Mouse (Mus musculus): Measurements from ENCODE around the gene Sec61a1. TPM values are rescaled to one million over a fixed set of nuclear protein-coding genes. Genes with fewer than 3 reads are reported as not detected.

The Sec61a1 gene
- total RNA-seq, 2 experiments from 2014 or later, result 35.5 to 46.6 TPM

DNA sequence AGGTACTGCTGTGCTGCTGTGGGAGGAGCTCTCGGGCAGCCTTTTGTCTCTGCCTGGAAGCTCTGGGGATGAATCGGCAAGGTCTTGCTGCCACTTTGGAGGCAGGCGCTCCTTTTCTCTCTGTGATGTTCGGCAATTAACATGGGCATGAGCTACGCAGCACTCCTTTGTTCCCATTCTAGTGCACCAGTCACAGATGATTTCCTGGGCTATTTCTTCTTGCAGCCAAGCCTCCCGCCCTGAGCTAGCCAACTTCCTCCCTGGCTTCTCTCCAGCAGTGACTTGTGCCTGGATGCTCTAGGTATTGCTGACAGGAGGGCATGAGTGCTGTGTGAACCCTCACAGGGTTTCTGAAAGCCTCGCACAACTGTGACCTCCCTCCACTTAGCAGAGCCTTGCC is 35.6 kb downstream of the Sec61a1 start:
- no peak for DNase-seq
- intact Hi-C loops (cut with DNase I; ENCODE audit: low total_unique reads), result no loop called here

DNA sequence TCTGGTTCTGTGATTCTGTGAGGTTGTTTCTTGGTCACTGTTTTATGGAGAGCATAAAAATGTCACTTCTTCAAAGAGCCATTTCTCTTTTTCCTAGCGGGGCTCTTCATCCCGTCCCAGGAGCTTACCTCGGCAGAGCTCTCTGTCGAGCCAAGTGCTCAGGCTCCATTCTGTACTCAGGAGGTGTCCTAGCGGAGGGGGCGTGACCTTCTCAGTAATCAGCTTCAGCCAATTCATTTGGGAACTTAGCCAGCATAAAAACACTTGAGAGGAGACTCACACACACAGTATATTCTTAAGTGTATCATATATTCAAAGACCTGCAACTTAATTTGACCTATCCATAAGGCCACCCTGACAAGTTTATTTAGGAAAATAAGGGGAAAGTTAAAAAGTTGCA is 38.3 kb downstream of the Sec61a1 start:
- intact Hi-C loops (cut with DNase I; ENCODE audit: low total_unique reads), result no loop called here
- DNase-seq, result no peak

DNA sequence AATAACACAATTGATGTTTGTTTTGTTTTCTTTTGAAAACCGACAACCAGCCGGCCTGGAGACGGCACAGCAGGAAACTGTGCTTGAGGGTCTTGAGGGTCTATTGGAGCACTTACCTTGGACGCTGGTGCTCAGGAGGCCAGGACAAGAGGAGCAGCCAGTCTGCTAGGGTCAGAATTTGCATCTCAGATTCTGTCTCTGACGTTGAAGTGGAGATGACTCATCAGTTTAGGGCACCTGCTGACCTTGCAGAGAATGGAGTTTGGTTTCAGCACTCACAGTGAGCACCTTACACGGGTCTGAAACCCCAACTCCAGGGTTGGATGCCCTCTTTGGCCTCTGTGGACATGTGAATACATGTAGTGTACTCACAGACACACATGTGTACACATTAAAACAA is 48.8 kb downstream of the Sec61a1 start:
- intact Hi-C loops (cut with DNase I; ENCODE audit: low total_unique reads), result no loop called here
- DNase-seq, result no peak

DNA sequence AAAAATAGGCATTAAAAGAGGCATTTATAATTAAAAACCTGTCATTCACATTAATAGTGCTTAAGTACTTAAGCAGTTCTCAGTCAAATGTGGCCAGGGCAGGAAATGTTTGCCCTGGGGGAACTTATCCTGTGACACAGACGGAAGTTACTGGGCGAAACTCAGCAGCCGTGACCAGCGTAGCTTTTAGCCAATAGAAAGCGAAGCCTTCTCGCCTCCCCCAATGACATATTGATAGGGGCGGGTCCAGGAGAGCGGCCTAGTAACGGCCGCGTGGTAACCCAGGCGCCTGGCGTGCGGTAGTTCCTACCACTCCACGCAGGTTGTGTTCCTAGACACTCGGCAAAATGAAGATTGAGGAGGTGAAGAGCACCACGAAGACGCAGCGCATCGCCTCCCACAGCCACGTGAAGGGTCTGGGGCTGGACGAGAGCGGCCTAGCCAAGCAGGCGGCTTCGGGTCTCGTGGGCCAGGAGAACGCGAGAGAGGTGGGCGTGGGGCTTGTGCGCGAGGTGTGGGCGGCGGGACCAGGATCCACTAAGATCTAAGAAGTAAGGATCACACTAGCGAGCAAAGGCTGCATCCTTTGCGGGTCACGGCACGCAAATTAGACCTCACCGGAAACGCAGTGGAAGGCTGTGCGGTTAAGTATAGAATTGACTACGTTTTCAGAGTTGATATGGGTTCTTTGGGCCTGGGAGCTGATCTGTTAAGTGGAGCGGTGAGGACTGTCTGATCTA is 53.4 kb downstream of the Sec61a1 start, which contains the start of gene Ruvbl1:
Gene Ruvbl1 (plus strand): TSS at position 229 of the 740 bp plus-strand sequence.
- intact Hi-C loops (cut with DNase I; ENCODE audit: low total_unique reads), result no loop called here
- DNase-seq, result peak; percentile 90

DNA sequence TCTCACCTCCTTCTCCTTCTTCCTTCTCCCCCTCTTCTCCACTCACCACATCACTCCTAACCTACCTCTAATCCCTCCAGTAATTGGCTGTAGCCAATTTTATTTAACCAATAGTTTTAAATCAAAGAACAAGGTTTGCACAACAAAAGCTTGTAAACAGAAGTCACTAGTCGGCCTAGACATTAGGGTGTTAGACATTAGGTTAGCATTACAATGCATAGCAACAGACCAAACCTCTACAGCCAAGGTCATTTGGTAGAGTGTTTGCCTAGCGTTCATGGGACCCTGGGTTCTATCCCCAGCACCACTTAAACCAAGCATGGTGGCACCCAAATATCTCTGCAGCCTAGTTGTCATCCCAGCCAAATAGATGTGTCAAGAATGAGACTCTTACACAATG is 64.2 kb downstream of the Sec61a1 start:
- no peak for DNase-seq
- intact Hi-C loops (cut with DNase I; ENCODE audit: low total_unique reads), result no loop called here

Other genes starting within 250 kb of the Sec61a1 start
- 1 to 10 TPM; 6.4 to 7.5 TPM for gene Eefsec, start 72.4 kb downstream of the Sec61a1 start, total RNA-seq (2021)
- 10 to 100 TPM; 23.3 to 26.5 TPM for gene Ruvbl1, start 53.5 kb downstream of the Sec61a1 start, total RNA-seq (2021)
- gene Kbtbd12, start 119.0 kb upstream of the Sec61a1 start, total RNA-seq (2021), result 10 to 100 TPM; 42.3 to 44.3 TPM
- 10 to 100 TPM; 64.9 to 70.5 TPM for gene Mgll, start 205.5 kb upstream of the Sec61a1 start, total RNA-seq (2021)

All from gastrocnemius, postnatal 14 days (tissue).